Mouse (Mus musculus) urinary bladder, postnatal 25 days (tissue): ENCODE measurements around the gene Traf7.
A peak's percentile ranks its signal among the peaks of the same experiment; 100 is the strongest.

Experiments used
- DNase-seq: peaks from one replicate; pipeline ENCODE4 v3.0.0; 2022; ENCODE audit warnings: low spot score

Gene Traf7

DNA sequence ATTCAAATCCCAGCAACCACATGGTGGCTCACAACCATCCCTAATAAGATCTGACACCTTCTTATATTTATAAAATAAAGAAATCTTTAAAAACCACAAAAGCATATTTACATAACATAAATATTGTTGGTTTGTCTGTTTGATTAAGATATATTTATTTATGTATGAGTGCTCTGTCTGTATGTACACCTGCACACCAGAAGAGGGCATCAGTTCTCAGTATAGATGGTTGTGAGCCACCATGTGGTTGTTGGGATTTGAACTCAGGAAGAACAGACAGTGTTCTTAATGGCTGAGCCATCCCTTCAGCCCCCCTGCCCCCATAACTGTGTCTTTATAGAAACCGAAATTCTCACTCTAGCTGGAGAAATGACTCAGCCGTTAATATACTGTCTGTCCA is 17.5 kb upstream of the Traf7 start:
- no peak for DNase-seq

DNA sequence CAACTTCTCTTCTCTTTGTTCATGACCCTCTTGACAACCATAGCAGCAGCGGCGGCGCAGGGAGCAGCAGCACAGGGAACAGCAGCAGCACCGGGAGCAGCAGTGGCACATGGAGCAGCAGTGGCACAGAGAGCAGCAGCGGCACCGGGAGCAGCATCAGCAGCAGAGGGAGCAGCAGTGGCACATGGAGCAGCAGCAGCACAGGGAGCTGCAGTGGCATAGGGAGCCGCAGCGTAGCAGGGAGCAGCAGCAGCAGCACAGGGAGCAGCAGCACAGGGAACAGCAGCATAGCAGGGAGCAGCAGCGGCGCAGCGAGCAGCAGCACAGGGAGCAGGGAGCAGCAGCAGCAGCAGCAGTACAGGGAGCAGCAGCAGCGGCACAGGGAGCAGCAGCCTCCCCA is 16.9 kb upstream of the Traf7 start:
- no peak for DNase-seq

DNA sequence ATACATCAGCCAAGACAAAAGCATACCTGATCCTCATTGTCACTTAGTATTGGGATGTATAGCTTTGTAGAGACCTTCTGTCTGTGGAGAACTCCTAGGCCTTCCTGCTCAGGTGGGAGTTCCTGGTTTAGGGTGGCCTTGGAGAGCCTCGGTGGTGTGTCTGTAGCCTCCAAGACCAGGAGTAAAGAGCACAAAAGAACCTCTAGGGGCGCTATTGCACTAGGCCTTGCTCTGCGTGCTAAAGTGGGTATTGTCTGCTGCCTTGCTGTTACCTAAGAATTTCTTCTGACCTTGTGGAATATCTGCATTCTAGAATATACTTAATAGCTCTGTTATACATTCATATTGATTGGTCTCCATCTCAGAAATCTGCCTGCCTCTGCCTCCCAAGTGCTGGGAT is 12.6 kb upstream of the Traf7 start:
- no peak for DNase-seq

DNA sequence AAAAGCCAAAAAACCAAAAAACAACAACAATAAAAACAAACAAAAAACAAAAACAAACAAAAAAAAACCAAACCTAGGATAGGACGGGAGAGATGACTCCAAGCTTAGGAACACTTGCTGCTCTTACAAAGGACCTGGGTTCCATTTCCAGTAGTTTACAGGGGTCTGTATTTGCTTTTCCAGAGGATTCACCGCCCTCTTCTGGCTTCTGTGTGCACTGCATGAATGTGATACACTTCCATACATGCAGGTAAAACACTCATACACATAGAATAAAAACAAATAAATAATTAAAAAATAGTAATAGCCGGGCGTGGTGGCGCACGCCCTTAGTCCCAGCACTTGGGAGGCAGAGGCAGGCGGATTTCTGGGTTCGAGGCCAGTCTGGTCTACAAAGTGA is 11.2 kb upstream of the Traf7 start:
- peak; percentile 33 for DNase-seq

- DNase-seq: no peak
Observed at GRCm38 (mm10) chr17:24537536-24537935, 9.8 kb upstream of the Traf7 start.

DNA sequence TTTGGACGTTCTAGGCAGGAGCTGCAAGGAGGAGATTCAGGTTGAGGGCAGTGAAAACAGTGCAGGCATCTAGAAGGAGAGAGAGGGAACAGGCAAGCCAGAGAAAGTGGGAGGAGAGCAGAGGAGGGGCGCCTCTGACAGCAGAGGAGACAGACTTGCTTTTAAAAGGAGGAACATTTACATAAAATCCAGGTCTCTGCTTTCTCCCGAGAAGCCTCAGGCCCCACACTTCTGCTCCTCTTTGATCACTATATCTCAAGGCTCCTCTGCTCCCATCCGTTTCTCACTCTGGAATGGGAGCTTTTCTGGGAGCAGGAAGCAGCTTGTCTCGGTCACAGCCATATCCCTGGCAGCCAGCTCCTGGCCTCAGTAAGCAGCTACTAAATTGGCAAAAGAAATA is 7.6 kb upstream of the Traf7 start:
- DNase-seq: no peak

- DNase-seq: no peak
Observed at GRCm38 (mm10) chr17:24534160-24534718, 6.5 kb upstream of the Traf7 start, which contains the start of gene Rab26. Rab26 (minus strand) TSS chr17:24534210.

DNA sequence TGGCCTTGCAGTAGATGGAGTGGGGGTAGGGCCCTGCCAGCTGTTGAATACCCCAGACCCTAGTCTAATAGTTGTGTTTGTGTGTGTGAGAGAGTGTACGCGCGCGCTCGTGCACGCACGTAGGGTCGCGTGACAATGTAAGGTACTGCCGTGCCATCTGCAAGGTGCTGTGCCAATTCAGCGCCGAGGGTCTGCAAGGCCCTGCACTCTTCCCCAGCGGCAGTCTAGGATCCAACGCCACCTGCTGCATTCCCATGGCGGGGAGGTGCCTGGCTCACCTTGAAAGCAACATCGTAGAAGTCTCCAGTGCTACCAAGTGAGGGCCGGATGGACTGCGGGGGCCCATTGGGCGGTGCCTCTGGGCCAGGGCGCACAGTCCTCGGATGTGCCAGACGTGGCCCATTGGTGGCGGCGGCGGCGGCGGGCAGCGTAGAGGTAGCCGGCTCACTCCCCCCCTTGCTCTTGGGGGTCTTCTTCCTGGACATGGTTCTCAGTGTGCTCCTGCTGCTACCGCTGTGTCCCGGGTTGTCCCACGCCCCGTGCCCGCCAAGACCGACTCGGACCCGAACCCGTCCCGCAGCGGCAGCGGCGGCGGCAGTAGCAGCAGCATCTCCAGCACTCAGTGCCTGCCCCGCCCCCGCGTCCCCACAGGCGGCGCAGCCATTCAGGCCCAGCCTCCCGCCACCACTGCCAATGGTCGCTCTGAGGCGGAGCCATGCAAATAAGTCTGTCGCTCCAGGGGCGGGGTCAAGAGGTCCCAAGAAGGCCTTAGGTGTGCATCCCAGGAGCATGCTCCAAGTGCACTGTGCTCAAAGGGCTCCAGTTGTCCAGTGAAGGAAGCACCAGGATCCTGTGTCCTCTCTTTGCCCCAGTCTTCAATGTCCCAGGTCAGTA is 5.6 kb upstream of the Traf7 start:
- DNase-seq: peak; percentile 70

DNA sequence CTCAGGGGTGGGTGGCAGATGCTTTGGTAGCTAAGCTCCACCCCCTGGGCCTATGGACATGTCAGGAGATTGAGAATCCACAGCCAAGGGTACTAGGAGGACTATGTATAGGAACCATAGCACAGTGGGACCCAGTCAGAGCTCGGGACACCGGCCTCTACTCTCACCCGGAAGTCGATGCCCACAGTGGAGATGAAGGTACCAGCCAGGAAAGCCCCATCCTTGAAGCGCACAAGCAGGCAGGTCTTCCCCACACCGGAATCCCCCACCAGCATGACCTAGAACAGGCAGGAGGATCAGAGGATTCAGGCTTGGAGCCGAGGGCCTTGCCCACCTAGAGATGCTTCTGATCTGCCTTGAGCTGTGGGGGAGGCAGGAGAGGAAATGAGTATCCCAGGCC is 4.3 kb upstream of the Traf7 start:
- no peak for DNase-seq

GRCm38 (mm10) chr17:24531064-24531463 is 3.3 kb upstream of the Traf7 start:
- no peak for DNase-seq

DNA sequence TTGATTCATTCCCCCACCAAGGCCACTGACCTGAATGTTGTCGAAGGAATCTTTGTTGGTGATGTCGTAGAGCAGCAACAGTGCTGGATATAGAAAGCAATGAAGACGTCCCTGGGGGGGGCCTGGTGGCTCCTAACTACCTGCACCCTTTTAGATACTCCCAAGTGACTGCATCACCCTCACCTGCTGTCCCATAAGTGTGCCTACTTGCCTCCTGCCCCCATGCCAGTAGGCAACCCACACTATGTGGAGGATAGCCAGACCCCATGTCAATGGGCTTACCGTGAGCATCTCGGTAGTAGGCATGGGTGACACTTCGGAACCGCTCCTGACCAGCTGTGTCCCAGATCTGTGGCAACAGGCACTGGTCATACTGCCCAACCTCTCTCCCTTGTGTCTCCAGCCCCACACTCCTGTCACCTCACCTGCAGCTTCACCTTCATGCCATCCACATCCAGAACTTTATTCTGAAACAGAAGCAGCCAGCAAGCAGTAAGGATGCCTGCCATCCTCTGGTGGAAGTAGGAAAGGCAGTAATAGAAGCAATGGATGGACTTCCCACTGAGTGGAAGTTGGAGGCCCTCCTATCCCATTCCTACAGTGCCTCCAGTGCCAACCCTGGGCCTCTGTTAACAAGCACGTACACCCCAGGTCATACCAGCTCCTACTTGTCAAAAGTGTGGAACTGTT is 2.8 kb upstream of the Traf7 start:
- DNase-seq: no peak

DNA sequence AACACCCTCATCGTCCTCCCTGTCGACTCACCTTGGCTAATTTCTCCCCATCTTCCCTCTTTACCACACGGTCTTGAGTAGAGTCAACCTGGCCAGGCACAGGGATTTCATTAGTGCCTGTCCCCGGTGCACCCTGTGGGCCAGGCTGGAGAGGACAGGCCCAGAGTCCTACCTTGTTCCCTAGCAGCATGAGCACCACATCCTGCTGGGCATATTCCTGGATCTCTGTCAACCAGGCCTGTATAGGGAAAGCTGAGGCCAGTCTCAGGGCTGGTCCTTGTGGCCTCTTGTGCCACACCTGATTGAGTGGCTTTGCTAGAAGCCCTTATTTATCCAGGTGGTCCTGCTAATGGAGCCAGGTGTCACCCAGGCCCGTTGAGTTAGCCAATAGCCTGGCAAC is 2.1 kb upstream of the Traf7 start:
- no peak for DNase-seq

- peak; percentile 36 for DNase-seq
Observed at GRCm38 (mm10) chr17:24529007-24529451, 1.3 kb upstream of the Traf7 start.

GRCm38 (mm10) chr17:24528560-24528918 is 801 bp upstream of the Traf7 start:
- DNase-seq: no peak

DNA sequence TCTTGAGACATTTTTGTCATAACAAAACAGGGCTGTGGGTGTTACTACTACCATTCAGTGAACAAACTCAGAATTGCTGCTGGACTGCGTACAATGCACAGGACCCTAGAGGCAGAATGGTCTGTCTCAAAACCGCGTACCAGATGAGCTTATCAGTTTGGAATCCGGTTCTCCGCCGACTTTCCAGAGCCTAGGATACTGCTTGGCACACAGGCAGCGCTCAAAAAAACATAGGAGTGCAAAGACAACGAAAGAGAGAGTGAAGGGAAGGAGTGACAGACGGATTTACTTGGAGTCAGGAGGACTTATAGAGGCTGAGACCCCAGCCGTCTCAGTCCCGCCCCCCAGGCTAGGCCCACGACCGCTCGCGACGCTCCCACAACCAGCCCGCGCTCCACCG is 423 bp downstream of the Traf7 start:
- no peak for DNase-seq

- no peak for DNase-seq
Observed at GRCm38 (mm10) chr17:24524734-24525133, 3.0 kb downstream of the Traf7 start.

- no peak for DNase-seq
Observed at GRCm38 (mm10) chr17:24520450-24520849, 7.3 kb downstream of the Traf7 start.

DNA sequence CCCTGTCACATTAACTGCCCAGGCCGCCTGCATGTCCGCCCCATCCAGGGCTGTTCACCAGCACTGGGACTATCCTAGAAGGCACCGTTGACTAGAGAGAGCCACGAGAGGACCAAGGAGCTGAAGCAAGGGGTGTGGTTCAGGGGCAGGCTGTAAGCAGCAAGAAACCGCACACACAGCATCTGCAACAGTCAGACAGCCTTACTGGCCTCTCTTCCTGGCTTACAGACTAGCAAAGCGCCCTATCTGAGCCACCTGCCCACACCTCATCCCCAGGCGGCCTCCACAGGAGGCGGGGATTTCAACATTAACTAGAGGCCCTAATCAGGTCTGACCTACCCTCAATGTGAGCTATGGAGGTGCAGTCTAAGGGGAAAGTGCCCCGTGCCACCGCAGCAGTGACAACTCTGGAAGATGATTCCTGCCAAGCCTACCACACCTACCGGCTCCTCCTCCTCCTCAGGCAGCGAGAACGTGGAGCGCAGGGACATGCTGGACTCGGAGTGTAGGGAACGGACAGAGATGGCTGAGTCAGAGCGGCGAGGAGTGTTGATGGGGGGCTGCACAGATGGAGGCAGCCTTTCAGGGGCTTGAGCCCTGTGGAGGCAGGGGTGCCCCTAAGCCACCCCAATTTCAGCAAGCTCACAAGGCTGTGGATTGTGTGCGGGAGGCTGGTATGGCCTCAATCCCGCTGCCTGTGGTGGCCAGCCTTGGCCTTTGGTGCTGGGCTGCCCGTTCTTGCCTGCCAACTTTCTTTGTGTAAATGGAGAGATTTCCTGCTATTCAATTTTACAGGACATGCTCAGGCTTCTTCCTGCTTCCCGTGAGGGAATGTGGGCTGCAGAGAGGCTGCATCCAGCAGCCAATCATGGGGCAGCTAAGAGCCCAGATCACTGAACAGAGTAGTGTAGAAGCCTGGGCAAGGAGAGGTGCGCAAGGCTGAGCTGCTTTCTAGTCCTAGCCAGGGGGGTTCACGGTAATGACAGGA is 13.2 kb downstream of the Traf7 start:
- DNase-seq: no peak

GRCm38 (mm10) chr17:24513609-24514008 is 14.1 kb downstream of the Traf7 start:
- DNase-seq: peak; percentile 38

DNA sequence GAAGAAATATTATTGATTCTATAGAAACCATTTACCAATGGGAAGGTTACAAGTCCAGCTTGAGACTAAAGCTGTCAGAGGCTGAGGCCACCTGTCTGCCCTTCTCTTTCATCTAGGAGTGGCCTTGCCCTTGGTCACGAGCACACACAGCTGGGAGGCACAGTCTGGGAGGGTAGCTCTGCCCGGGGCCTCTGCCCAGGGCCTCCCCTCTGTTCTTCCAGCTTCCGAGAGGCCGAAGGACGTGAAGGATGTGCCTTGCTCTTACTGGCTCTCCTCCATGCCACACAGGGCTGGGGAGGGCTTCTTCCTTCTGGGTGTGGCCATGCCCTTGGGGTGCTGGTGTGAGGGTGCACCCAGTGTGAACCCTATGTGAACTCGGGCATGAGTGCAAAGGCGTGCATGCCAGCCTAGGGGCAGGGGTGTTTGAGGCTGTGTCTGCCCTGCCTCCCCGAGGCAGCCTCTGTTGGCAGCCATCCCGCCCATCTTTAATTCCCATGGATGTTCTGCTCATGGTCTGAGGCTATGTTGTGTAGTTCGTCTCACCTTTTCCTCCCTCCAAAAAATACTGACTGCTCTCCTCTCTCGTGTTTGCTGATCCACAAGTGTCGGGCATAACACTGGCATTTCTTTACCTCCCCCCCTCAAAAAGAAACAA is 19.8 kb downstream of the Traf7 start:
- no peak for DNase-seq

GRCm38 (mm10) chr17:24507129-24507664 is 20.5 kb downstream of the Traf7 start:
- DNase-seq: no peak
